ENCODE assay signal across 42 mouse cellular contexts in genomic region chr5:30523131-30523530, GRCm38 (mm10). TPM values are rescaled to one million over a fixed set of nuclear protein-coding genes. Genes with fewer than 3 reads are reported as not detected.
"Had no signal": no experiment of that assay in that cellular context is flagged by ENCODE, and none has a peak within 500 bp of the region (broad histone marks: within the 10 kb centered on the region; RNA-seq: fewer than 3 reads in every experiment).

No protein-coding gene starts in this region.

- H3K27me3 ChIP-seq: heart, embryonic 15.5 days; intestine, embryonic 15.5 days had no signal

- H3K9me3 ChIP-seq: heart, embryonic 13.5 days; heart, embryonic 15.5 days; hindbrain, embryonic 10.5 days; hindbrain, embryonic 12.5 days; intestine, embryonic 15.5 days; kidney, embryonic 15.5 days; limb, embryonic 12.5 days; liver, embryonic 13.5 days; liver, embryonic 15.5 days had no signal

- H3K4me3 ChIP-seq: heart, embryonic 13.5 days; heart, embryonic 15.5 days; hindbrain, embryonic 10.5 days; hindbrain, embryonic 12.5 days; intestine, embryonic 15.5 days; kidney, embryonic 15.5 days; limb, embryonic 12.5 days; liver, embryonic 13.5 days; liver, embryonic 15.5 days had no signal

- H3K27ac ChIP-seq: heart, embryonic 13.5 days; heart, embryonic 15.5 days; hindbrain, embryonic 10.5 days; hindbrain, embryonic 12.5 days; hindbrain, embryonic 14.5 days; intestine, embryonic 15.5 days; kidney, embryonic 15.5 days; kidney, postnatal 0 days; limb, embryonic 12.5 days; liver, embryonic 13.5 days; liver, embryonic 15.5 days had no signal

- DNase-seq: gastrocnemius, postnatal 14 days; gastrocnemius, postnatal 36 days; heart, adult 18-20 months; heart, postnatal 4 days; kidney, adult 2 months; kidney, adult 9 months; kidney, postnatal 14 days; kidney, postnatal 36 days; layer of hippocampus, adult 9-11 months; layer of hippocampus, postnatal 36 days; left cerebral cortex, postnatal 4 days; liver; liver, embryonic 13.5 days had no signal

- H3K36me3 ChIP-seq: heart, embryonic 13.5 days; heart, embryonic 15.5 days; hindbrain, embryonic 10.5 days; hindbrain, embryonic 12.5 days; intestine, embryonic 15.5 days; kidney, embryonic 15.5 days; limb, embryonic 12.5 days; liver, embryonic 13.5 days; liver, embryonic 15.5 days had no signal

- ATAC-seq: hindbrain, embryonic 16.5 days; inflammation-experienced regulatory T-cells, adult 6 months; intestine, embryonic 15.5 days; intestine, postnatal 0 days had no signal

RNA-seq across cellular contexts. Expression of gene Cib4, which starts 22.5 kb away (rescaled TPM):
- total RNA-seq: gastrocnemius, adult 18-20 months; gastrocnemius, adult 8-10 months; gastrocnemius, postnatal 14 days; gastrocnemius, postnatal 36 days; heart, adult 18-20 months; heart, adult 8-10 months; heart, postnatal 25 days; heart, postnatal 4 days; layer of hippocampus, adult 18-20 months; layer of hippocampus, adult 8-10 months; layer of hippocampus, postnatal 14 days; layer of hippocampus, postnatal 36 days; left cerebral cortex, adult 18-20 months; left cerebral cortex, adult 8-10 months; left cerebral cortex, postnatal 10 days; left cerebral cortex, postnatal 25 days; left cerebral cortex, postnatal 4 days had no signal
- polyA plus RNA-seq: frontal cortex, adult 2 months; heart, embryonic 11.5 days; heart, embryonic 13.5 days; heart, embryonic 15.5 days; heart, postnatal 0 days; hindbrain, embryonic 10.5 days; hindbrain, embryonic 12.5 days; hindbrain, embryonic 14.5 days; hindbrain, embryonic 16.5 days; inflammation-experienced regulatory T-cells, adult 6 months; intestine, embryonic 15.5 days; intestine, postnatal 0 days; kidney, adult 2 months; kidney, embryonic 15.5 days; kidney, postnatal 0 days; large intestine, adult 2 months; limb, embryonic 12.5 days; liver, embryonic 13.5 days; liver, embryonic 15.5 days had no signal

RNA-seq across cellular contexts. Expression of gene 1700001C02Rik, which starts 57.3 kb away (rescaled TPM):
- total RNA-seq: gastrocnemius, adult 18-20 months; gastrocnemius, adult 8-10 months; gastrocnemius, postnatal 14 days; gastrocnemius, postnatal 36 days; heart, adult 18-20 months; heart, adult 8-10 months; heart, postnatal 25 days; heart, postnatal 4 days; layer of hippocampus, adult 18-20 months; layer of hippocampus, postnatal 36 days; left cerebral cortex, adult 18-20 months; left cerebral cortex, postnatal 10 days; left cerebral cortex, postnatal 25 days; left cerebral cortex, postnatal 4 days had no signal
- polyA plus RNA-seq: frontal cortex, adult 2 months; heart, embryonic 11.5 days; heart, embryonic 13.5 days; heart, embryonic 15.5 days; heart, postnatal 0 days; inflammation-experienced regulatory T-cells, adult 6 months; intestine, embryonic 15.5 days; intestine, postnatal 0 days; kidney, adult 2 months; kidney, embryonic 15.5 days; kidney, postnatal 0 days; large intestine, adult 2 months; limb, embryonic 12.5 days; limb, embryonic 14.5 days; liver, embryonic 13.5 days; liver, embryonic 15.5 days had no signal
